Mouse (Mus musculus) neutrophil, adult 5-6 weeks (primary cell): ENCODE data around the gene Kmt5a. TPM values are rescaled to one million over a fixed set of nuclear protein-coding genes. Genes with fewer than 3 reads are reported as not detected.

ENCODE experiments used
- ATAC-seq: fragments of 151-379, 151-347 bp; 2 replicates; pipeline ENCODE4 v1.8.0; 2017; ENCODE audit warnings: mild to moderate bottlenecking, moderate TSS enrichment; ENCODE audit not compliant: insufficient number of reproducible peaks, poor library complexity, low FRiP score, severe bottlenecking; ENCODE audit errors: extremely low read depth
- total RNA-seq: library from RNA; stranded (forward); fragments of 200-1000 nt; gene quantifications from 2 replicates; pipeline ENCODE4 v1.2.3, GENCODE M21; 2017

Kmt5a gene
- total RNA-seq, 1 experiment from 2014 or later: 58.0 TPM

- ATAC-seq: no peak
These were observed 64.0 kb downstream of the Kmt5a start for GRCm38 (mm10) chr5:124503742-124504141.

GRCm38 (mm10) chr5:124505235-124505634, 65.5 kb downstream of the Kmt5a start:
- ATAC-seq: no peak

- ATAC-seq: 0 out of 2 replicates have a peak, but pooled peaks have one; percentile 8
These were observed 67.1 kb downstream of the Kmt5a start for GRCm38 (mm10) chr5:124506731-124507359.

- ATAC-seq: no peak
These were observed 69.5 kb downstream of the Kmt5a start for GRCm38 (mm10) chr5:124509200-124509599.

- no peak for ATAC-seq
These were observed 70.1 kb downstream of the Kmt5a start for GRCm38 (mm10) chr5:124509742-124510237.

GRCm38 (mm10) chr5:124510536-124511050, 70.9 kb downstream of the Kmt5a start:
- ATAC-seq: no peak

Other genes with a start within 250 kb of the Kmt5a start
- gene Pitpnm2, start 190.2 kb upstream of the Kmt5a start, total RNA-seq: 10.7 and 11.3 TPM in 2 replicates
- 14.0 and 18.3 TPM in 2 replicates for gene Mphosph9, start 112.0 kb upstream of the Kmt5a start, total RNA-seq
- 5.5 and 6.9 TPM in 2 replicates for gene 2810006K23Rik, start 111.8 kb upstream of the Kmt5a start, total RNA-seq
- 78.1 and 86.2 TPM in 2 replicates for gene Cdk2ap1, start 76.8 kb upstream of the Kmt5a start, total RNA-seq
- 306 and 307 TPM in 2 replicates for gene Sbno1, start 13.9 kb upstream of the Kmt5a start, total RNA-seq
- gene Rilpl2, start 38.4 kb downstream of the Kmt5a start, total RNA-seq: 40.5 and 44.6 TPM in 2 replicates
- gene Snrnp35, start 43.2 kb downstream of the Kmt5a start, total RNA-seq: 4.7 and 9.3 TPM in 2 replicates
- 1.2 and 1.7 TPM in 2 replicates for gene Rilpl1, start 91.5 kb downstream of the Kmt5a start, total RNA-seq
- 321 and 409 TPM in 2 replicates for gene Tmed2, start 100.8 kb downstream of the Kmt5a start, total RNA-seq
- gene Ddx55, start 112.9 kb downstream of the Kmt5a start, total RNA-seq: 27.7 and 28.2 TPM in 2 replicates
- 24.1 and 24.7 TPM in 2 replicates for gene Eif2b1, start 139.2 kb downstream of the Kmt5a start, total RNA-seq
- gene Gtf2h3, start 139.2 kb downstream of the Kmt5a start, total RNA-seq: 18.7 and 25.5 TPM in 2 replicates
- gene Atp6v0a2, start 188.6 kb downstream of the Kmt5a start, total RNA-seq: 29.8 and 30.4 TPM in 2 replicates